In the genomic region with DNA sequence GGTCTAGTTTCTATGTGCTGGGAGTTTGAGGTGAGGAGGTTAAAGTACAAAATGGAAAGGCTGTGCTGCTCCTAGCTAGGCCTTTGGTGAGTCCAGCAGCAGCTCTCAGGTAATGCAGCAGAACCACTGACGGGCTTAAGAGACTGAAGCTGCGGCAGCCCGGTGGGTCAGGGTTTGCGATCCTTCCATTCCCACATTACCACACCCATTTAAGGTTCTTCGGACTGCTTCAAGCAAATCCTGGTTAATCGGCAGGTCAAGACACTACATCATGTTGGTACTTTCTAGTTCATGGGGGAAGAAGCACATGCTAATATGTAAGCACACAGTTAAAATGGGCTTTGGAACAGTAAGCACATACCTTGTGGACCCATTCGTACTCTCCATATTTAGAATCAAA, we compare ENCODE assay signal across 1 mouse cellular context.
A peak's percentile ranks its signal among the peaks of the same experiment; 100 is the strongest.
TF ChIP-seq lines count a peak whose summit lies in the region.

No protein-coding gene starts in this region.

TF ChIP-seq in MEL, 35 proteins besides CTCF, POLR2A, EP300 and RAD21:
- no peak for TF ChIP-seq ZKSCAN1 (IDR thresholded peaks at IDR 0.05; ENCODE audit: low read depth, low read length)
- TF ChIP-seq POLR2AphosphoS5 (IDR thresholded peaks at IDR 0.05; ENCODE audit: borderline replicate concordance, low read depth, low read length) = 0 out of 2 replicates have a peak, but pooled peaks have one; percentile 51
